ENCODE assay signal across 19 mouse cellular contexts in genomic region chr9:74148306-74148705, GRCm38 (mm10). TPM values are rescaled to one million over a fixed set of nuclear protein-coding genes. Genes with fewer than 3 reads are reported as not detected.
DNase-seq lines count a peak whose midpoint lies in the region; ATAC-seq lines count a peak whose summit lies in the region.
"Had no signal": no experiment of that assay in that cellular context is flagged by ENCODE, and none has a peak within 500 bp of the region (broad histone marks: within the 10 kb centered on the region; RNA-seq: fewer than 3 reads in every experiment).

No protein-coding gene starts in this region.

- H3K27me3 ChIP-seq in forebrain, embryonic 12.5 days, result 0 out of 2 replicates have a peak, but pooled peaks cover 5% of the 10 kb centered on the region
- no peaks in the 10 kb centered on the region for H3K27me3 ChIP-seq in forebrain, embryonic 13.5 days
- H3K27me3 ChIP-seq in midbrain, embryonic 10.5 days (ENCODE audit: low read depth, poor library complexity, severe bottlenecking), result no peaks in the 10 kb centered on the region
- H3K27me3 ChIP-seq in midbrain, embryonic 15.5 days (replicated peaks), result no peaks in the 10 kb centered on the region
- H3K27me3 ChIP-seq in midbrain, embryonic 12.5 days, result no peaks in the 10 kb centered on the region
- H3K27me3 ChIP-seq: intestine, embryonic 15.5 days had no signal

- H3K9me3 ChIP-seq in forebrain, embryonic 12.5 days, result no peaks in the 10 kb centered on the region
- no peaks in the 10 kb centered on the region for H3K9me3 ChIP-seq in forebrain, embryonic 13.5 days (replicated peaks)
- H3K9me3 ChIP-seq in midbrain, embryonic 10.5 days (replicated peaks), result no peaks in the 10 kb centered on the region
- no peaks in the 10 kb centered on the region for H3K9me3 ChIP-seq in midbrain, embryonic 15.5 days
- no peaks in the 10 kb centered on the region for H3K9me3 ChIP-seq in midbrain, embryonic 12.5 days
- H3K9me3 ChIP-seq: intestine, embryonic 15.5 days; limb, embryonic 10.5 days had no signal

- no peaks in the 10 kb centered on the region for H3K36me3 ChIP-seq in forebrain, embryonic 12.5 days (replicated peaks)
- no peaks in the 10 kb centered on the region for H3K36me3 ChIP-seq in forebrain, embryonic 13.5 days (ENCODE audit: poor library complexity, severe bottlenecking)
- no peaks in the 10 kb centered on the region for H3K36me3 ChIP-seq in midbrain, embryonic 10.5 days
- H3K36me3 ChIP-seq in midbrain, embryonic 15.5 days (replicated peaks), result no peaks in the 10 kb centered on the region
- H3K36me3 ChIP-seq in midbrain, embryonic 12.5 days, result no peaks in the 10 kb centered on the region
- H3K36me3 ChIP-seq: intestine, embryonic 15.5 days; limb, embryonic 10.5 days had no signal

- DNase-seq in midbrain, embryonic 10.5 days (ENCODE audit: low spot score), result peak; percentile 56
- peak; percentile 74 for DNase-seq in retina, embryonic 14.5 days (ENCODE audit: low spot score)
- no peak for DNase-seq in urinary bladder, adult 18-20 months (ENCODE audit: low spot score in 2 of 2)
- DNase-seq: adrenal gland, adult 8-10 months; cerebellum, adult 9-11 months; gastrocnemius, postnatal 14 days; kidney, adult 9 months; kidney, postnatal 25 days; liver, postnatal 0 days; lung, postnatal 14 days; thymus, postnatal 14 days had no signal

- no peak overlapping the region for H3K9ac ChIP-seq in forebrain, embryonic 12.5 days
- H3K9ac ChIP-seq in forebrain, embryonic 13.5 days, result no peak overlapping the region
- no peak overlapping the region for H3K9ac ChIP-seq in midbrain, embryonic 15.5 days
- no peak overlapping the region for H3K9ac ChIP-seq in midbrain, embryonic 12.5 days (replicated peaks)
- H3K9ac ChIP-seq: intestine, embryonic 15.5 days; liver, postnatal 0 days had no signal

- ATAC-seq in forebrain, embryonic 12.5 days (ENCODE audit: low FRiP score), result no peak
- ATAC-seq in forebrain, embryonic 13.5 days, result no peak
- ATAC-seq in midbrain, embryonic 15.5 days (replicated peaks), result no peak
- ATAC-seq in midbrain, embryonic 12.5 days (ENCODE audit: low FRiP score, low read depth), result peak; percentile 69
- ATAC-seq: intestine, embryonic 15.5 days; liver, postnatal 0 days had no signal

- H3K4me3 ChIP-seq in forebrain, embryonic 12.5 days (replicated peaks), result no peak overlapping the region
- H3K4me3 ChIP-seq in forebrain, embryonic 13.5 days, result no peak overlapping the region
- H3K4me3 ChIP-seq in midbrain, embryonic 10.5 days, result no peak overlapping the region
- H3K4me3 ChIP-seq in midbrain, embryonic 15.5 days, result no peak overlapping the region
- H3K4me3 ChIP-seq in midbrain, embryonic 12.5 days, result no peak overlapping the region
- H3K4me3 ChIP-seq: intestine, embryonic 15.5 days; limb, embryonic 10.5 days had no signal

- peak overlapping the region; percentile 17; the same call in 1 of the 2 replicates for H3K4me2 ChIP-seq in forebrain, embryonic 12.5 days
- no peak overlapping the region for H3K4me2 ChIP-seq in forebrain, embryonic 13.5 days
- H3K4me2 ChIP-seq in midbrain, embryonic 15.5 days, result no peak overlapping the region
- peak overlapping the region; percentile 12; the same call in 1 of the 2 replicates for H3K4me2 ChIP-seq in midbrain, embryonic 12.5 days (replicated peaks)
- H3K4me2 ChIP-seq: intestine, embryonic 15.5 days had no signal

- H3K4me1 ChIP-seq in forebrain, embryonic 12.5 days, result peaks cover 13% of the 10 kb centered on the region
- peaks cover 16% of the 10 kb centered on the region for H3K4me1 ChIP-seq in forebrain, embryonic 13.5 days
- peaks cover 21% of the 10 kb centered on the region for H3K4me1 ChIP-seq in midbrain, embryonic 10.5 days
- 0 out of 2 replicates have a peak, but pooled peaks cover 8% of the 10 kb centered on the region for H3K4me1 ChIP-seq in midbrain, embryonic 15.5 days
- H3K4me1 ChIP-seq in midbrain, embryonic 12.5 days, result peaks cover 8% of the 10 kb centered on the region
- H3K4me1 ChIP-seq: intestine, embryonic 15.5 days; limb, embryonic 10.5 days had no signal

- WGBS in forebrain, embryonic 12.5 days, result 8% methylated on average over 8 of the region's 8 CpGs
- WGBS in forebrain, embryonic 13.5 days, result 5% methylated on average over 8 of the region's 8 CpGs
- 33% methylated on average over 8 of the region's 8 CpGs for WGBS in midbrain, embryonic 10.5 days
- 16% methylated on average over 8 of the region's 8 CpGs for WGBS in midbrain, embryonic 15.5 days
- 12% methylated on average over 8 of the region's 8 CpGs for WGBS in midbrain, embryonic 12.5 days

- no peak overlapping the region for H3K27ac ChIP-seq in forebrain, embryonic 12.5 days
- no peak overlapping the region for H3K27ac ChIP-seq in forebrain, embryonic 13.5 days
- H3K27ac ChIP-seq in midbrain, embryonic 10.5 days (replicated peaks), result no peak overlapping the region; the same call in 1 of the 2 replicates
- no peak overlapping the region for H3K27ac ChIP-seq in midbrain, embryonic 15.5 days
- H3K27ac ChIP-seq in midbrain, embryonic 12.5 days (replicated peaks), result 0 out of 2 replicates have a peak overlapping the region, but pooled peaks have one; percentile 3
- H3K27ac ChIP-seq: intestine, embryonic 15.5 days; limb, embryonic 10.5 days had no signal

RNA-seq across cellular contexts. Expression of gene Wdr72, which starts 38.1 kb away (rescaled TPM):
- polyA plus RNA-seq in forebrain, embryonic 12.5 days (2016; fragmentation: Nextera tagmentation; extraction: Ambion mirVana), result 0.20 and 0.42 TPM in 2 replicates
- polyA plus RNA-seq in forebrain, embryonic 13.5 days (2015; fragmentation: Nextera tagmentation; extraction: Ambion mirVana), result 0.14 and 0.33 TPM in 2 replicates
- polyA plus RNA-seq in midbrain, embryonic 10.5 days (2016; fragmentation: Nextera tagmentation; extraction: Ambion mirVana), result 0.70 and 0.75 TPM in 2 replicates
- 0.35 and 0.61 TPM in 2 replicates for polyA plus RNA-seq in midbrain, embryonic 15.5 days (2015; fragmentation: Nextera tagmentation; extraction: Ambion mirVana)
- polyA plus RNA-seq in midbrain, embryonic 12.5 days (2016; fragmentation: Nextera tagmentation; extraction: Ambion mirVana), result 0.90 and 1.1 TPM in 2 replicates
- polyA plus RNA-seq: frontal cortex, adult 2 months; small intestine, adult 2 months had no signal

Comparison
In these comparisons a context has a peak if more than half of its experiments do, and no peak if none do; other contexts are left out.
1. H3K4me2 ChIP-seq: peak in forebrain, embryonic 12.5 days (single experiment) and midbrain, embryonic 12.5 days (single experiment); none in forebrain, embryonic 13.5 days (single experiment) and midbrain, embryonic 15.5 days (single experiment).
2. DNase-seq: peak in midbrain, embryonic 10.5 days (single experiment) and retina, embryonic 14.5 days (single experiment); none in urinary bladder, adult 18-20 months (0 of 2).